8 mouse cellular contexts compared by ENCODE assay signal in the genomic region with DNA sequence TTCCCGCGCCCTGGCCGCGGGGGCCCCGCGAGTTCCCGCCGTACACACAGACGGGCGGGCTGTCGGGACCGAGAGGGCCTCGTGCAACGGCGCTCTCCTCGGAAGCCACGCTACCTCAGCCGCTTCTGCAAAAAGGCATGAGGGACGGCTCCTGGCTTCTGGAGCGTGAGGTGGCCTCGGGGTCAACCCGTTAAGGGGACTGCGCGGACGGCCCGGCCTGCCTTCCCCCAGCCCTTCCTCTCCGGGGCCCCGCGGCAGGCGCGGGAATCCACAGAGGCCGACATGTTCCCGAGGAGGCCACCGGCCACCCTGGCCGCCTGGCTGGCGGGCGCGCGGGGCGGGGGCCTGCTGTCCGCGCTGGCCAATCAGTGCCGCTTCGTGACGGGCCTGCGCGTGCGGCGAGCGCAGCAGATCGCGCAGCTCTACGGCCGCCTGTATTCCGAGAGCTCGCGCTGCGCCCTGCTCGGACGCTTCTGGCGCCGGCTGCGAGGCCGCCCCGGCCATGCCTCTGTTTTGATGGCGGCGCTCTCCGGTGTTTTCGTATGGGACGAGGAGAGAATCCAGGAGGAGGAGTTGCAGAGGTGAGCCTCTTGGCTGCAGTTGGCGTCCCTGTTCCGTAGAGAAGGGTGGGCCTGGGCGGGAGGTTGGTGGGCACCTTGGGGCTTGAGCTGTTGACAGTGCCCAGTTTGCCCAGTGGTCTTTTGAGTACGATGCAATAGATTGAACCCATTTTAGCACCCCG. TPM values are rescaled to one million over a fixed set of nuclear protein-coding genes. Genes with fewer than 3 reads are reported as not detected.
DNase-seq lines count a peak whose midpoint lies in the region; ATAC-seq lines count a peak whose summit lies in the region.

No protein-coding gene starts in this region.

- no peaks in the 10 kb centered on the region for H3K27me3 ChIP-seq in hindbrain, embryonic 14.5 days (ENCODE audit: control insufficient read depth, insufficient read depth, low read length)

- no peaks in the 10 kb centered on the region for H3K36me3 ChIP-seq in hindbrain, embryonic 14.5 days (replicated peaks; ENCODE audit: control insufficient read depth, insufficient read depth)

- H3K4me1 ChIP-seq in hindbrain, embryonic 14.5 days (replicated peaks; ENCODE audit: control insufficient read depth, insufficient read depth, low read length) = peaks cover 21% of the 10 kb centered on the region

- peak overlapping the region; percentile 82 for H3K4me2 ChIP-seq in hindbrain, embryonic 14.5 days (replicated peaks)

- peak; percentile 91 for DNase-seq in Muller cell, postnatal 12 days (ENCODE audit: inconsistent ontology term)
- peak; percentile 88 to 92 for DNase-seq in cerebellum, postnatal 14 days
- peak; percentile 53 to 72 for DNase-seq in frontal cortex, postnatal 25 days (ENCODE audit: low spot score in 2 of 2)
- peak; percentile 84 for DNase-seq in hindbrain, embryonic 14.5 days (ENCODE audit: low spot score)
- DNase-seq in layer of hippocampus, postnatal 25 days (ENCODE audit: extremely low spot score in 1 of 2, low spot score in 1 of 2) = peak; percentile 62 to 85
- peak; percentile 84 for DNase-seq in lung, postnatal 14 days
- peak; percentile 81 for DNase-seq in retina, adult 2 months (ENCODE audit: low read depth, low spot score)
- DNase-seq in thymus, postnatal 36 days = peak; percentile 71 to 75

- H3K9me3 ChIP-seq in hindbrain, embryonic 14.5 days (ENCODE audit: control insufficient read depth, low read length) = no peaks in the 10 kb centered on the region

- peak overlapping the region; percentile 91 for H3K27ac ChIP-seq in hindbrain, embryonic 14.5 days

- H3K4me3 ChIP-seq in hindbrain, embryonic 14.5 days (replicated peaks; ENCODE audit: low read length) = peak overlapping the region; percentile 85

- WGBS in hindbrain, embryonic 14.5 days = under 1% methylated on average over 74 of the region's 75 CpGs

- ATAC-seq in hindbrain, embryonic 14.5 days (ENCODE audit: low FRiP score) = peak; percentile 94

- peak overlapping the region; percentile 87 for H3K9ac ChIP-seq in hindbrain, embryonic 14.5 days

RNA-seq across cellular contexts. Expression of a gene that starts 0.5 kb away (rescaled TPM):
- polyA plus RNA-seq in hindbrain, embryonic 14.5 days (2014; fragmentation: Nextera tagmentation; extraction: Ambion mirVana) = 110 and 122 TPM in 2 replicates
- total RNA-seq in layer of hippocampus, postnatal 25 days (2021) = 100 to 1,000 TPM; 110 to 114 TPM

RNA-seq across cellular contexts. Expression of a gene that starts 22.8 kb away (rescaled TPM):
- 43.0 and 47.3 TPM in 2 replicates for polyA plus RNA-seq in hindbrain, embryonic 14.5 days (2014; fragmentation: Nextera tagmentation; extraction: Ambion mirVana)
- 10 to 100 TPM; 83.4 to 83.5 TPM for total RNA-seq in layer of hippocampus, postnatal 25 days (2021)

RNA-seq across cellular contexts. Expression of a gene that starts 22.9 kb away (rescaled TPM):
- 54.6 and 58.5 TPM in 2 replicates for polyA plus RNA-seq in hindbrain, embryonic 14.5 days (2014; fragmentation: Nextera tagmentation; extraction: Ambion mirVana)
- total RNA-seq in layer of hippocampus, postnatal 25 days (2021) = 10 to 100 TPM; 76.0 to 87.5 TPM

Comparison
In these comparisons a context has a peak if more than half of its experiments do, and no peak if none do; other contexts are left out.
1. Peak in every context shown above with its lines: DNase-seq, ATAC-seq, H3K4me3 ChIP-seq and H3K27ac ChIP-seq.